Mouse (Mus musculus) stomach, adult 2 months (tissue): Measurements from ENCODE around the gene Gpr176. TPM values are rescaled to one million over a fixed set of nuclear protein-coding genes. Genes with fewer than 3 reads are reported as not detected.

Experiments used
- polyA plus RNA-seq: library from polyadenylated mRNA; depleted of rRNA; stranded (reverse); fragments of >200 nt; gene quantifications from 2 replicates; pipeline ENCODE4 v1.2.3, GENCODE M21; 2012; rRNA removed

Gene Gpr176
- polyA plus RNA-seq, result 0.06 and 0.08 TPM in 2 replicates

GRCm38 (mm10) chr2:118372901-118373571 is at the start of gene Gpr176:
TSS of gene Gpr176 (minus strand) at chr2:118373419.

GRCm38 (mm10) chr2:118388341-118389335 is 15.4 kb upstream of the Gpr176 start, which contains the start of gene Eif2ak4:
TSS of gene Eif2ak4 (plus strand) at chr2:118388618.

GRCm38 (mm10) chr2:118256621-118257053 is 116.6 kb downstream of the Gpr176 start, which contains the start of gene Fsip1:
TSS of gene Fsip1 (minus strand) at chr2:118256966.

Other genes starting within 250 kb of the Gpr176 start
- gene Fsip1, start 116.5 kb downstream of the Gpr176 start, polyA plus RNA-seq, result not detected in 2 replicates
- 2.3 and 3.0 TPM in 2 replicates for gene Eif2ak4, start 15.2 kb upstream of the Gpr176 start, polyA plus RNA-seq
- 9.6 and 13.0 TPM in 2 replicates for gene Srp14, start 106.3 kb upstream of the Gpr176 start, polyA plus RNA-seq
- 5.0 and 11.5 TPM in 2 replicates for gene Bmf, start 176.3 kb upstream of the Gpr176 start, polyA plus RNA-seq
- gene Bub1b, start 224.8 kb upstream of the Gpr176 start, polyA plus RNA-seq, result 0.99 and 1.5 TPM in 2 replicates